Mouse (Mus musculus) spleen, adult 18-20 months (tissue): ENCODE results near the gene Nsg2.

Experiments
- DNase-seq, 2 experiments: peaks; one replicate each; pipeline ENCODE4 v3.0.0; 2022; ENCODE audit warnings: mixed read lengths in 2 of 2

The Nsg2 gene

DNA sequence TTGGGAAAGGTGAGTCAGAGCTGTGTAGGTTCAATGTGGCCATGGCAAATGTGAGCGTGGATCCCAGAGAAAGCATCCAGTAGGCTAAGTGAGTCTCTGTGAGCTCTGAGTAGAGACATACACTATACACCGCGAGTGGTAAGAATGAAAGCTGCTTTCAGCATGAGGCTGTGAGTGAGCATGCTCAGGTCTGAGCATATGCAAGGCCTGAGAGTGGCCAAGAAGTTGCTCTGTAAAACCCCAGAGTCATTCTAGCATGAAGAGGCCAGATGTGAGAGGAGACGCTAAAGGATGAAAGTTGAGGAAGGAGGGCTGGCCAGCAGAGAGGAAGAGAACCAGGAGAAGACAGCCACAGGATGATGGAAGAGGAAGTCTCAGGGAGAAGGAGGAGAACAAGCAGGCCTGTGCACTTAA lies 12.8 kb downstream of the Nsg2 start:
- no peak for DNase-seq

DNA sequence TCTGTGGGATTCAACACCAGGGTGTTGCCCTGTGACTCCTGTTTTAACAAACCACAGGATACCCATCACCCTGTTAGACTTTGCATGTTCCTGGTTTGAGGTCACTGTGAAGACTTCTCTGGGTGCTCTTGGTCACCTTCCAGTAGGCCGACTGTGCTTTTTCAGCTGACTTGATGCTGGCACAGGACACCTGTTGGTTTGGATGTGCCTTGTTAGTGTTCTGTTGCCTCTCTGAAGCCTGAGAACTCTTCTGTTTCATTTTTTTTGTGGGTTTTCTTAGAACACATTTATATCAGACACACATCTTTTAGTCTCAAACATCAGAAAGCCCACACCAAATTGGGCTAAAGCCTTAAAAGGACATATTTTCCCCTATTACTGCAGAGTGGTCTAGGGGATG lies 13.3 kb downstream of the Nsg2 start:
- no peak for DNase-seq

DNA sequence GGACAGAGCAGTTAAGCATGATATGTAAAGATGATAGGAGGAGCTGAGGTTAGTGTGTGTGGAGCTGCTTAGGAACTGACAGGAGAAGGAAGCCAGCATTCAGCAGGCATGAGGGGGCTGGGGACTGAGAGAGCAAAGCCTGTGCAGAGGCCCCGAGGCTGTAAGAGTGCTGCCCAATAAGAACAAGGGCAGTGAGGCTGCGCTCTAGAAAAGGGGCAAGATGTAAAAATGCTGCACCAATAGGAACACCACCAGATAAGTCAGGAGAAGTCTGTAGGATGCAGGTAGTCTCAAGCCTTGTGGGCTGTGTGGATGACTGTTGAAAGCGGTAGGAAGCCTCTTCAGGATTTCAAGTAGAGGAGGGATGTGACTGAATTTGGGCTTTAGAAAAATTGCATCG lies 17.9 kb downstream of the Nsg2 start:
- no peak for DNase-seq

GRCm38 (mm10) chr11:32020031-32020965 lies 20.0 kb downstream of the Nsg2 start:
- DNase-seq = no peak

- DNase-seq = no peak
Measured at GRCm38 (mm10) chr11:32026634-32027033, 26.4 kb downstream of the Nsg2 start.

- DNase-seq = no peak
Measured at GRCm38 (mm10) chr11:32027474-32028342, 27.4 kb downstream of the Nsg2 start.

DNA sequence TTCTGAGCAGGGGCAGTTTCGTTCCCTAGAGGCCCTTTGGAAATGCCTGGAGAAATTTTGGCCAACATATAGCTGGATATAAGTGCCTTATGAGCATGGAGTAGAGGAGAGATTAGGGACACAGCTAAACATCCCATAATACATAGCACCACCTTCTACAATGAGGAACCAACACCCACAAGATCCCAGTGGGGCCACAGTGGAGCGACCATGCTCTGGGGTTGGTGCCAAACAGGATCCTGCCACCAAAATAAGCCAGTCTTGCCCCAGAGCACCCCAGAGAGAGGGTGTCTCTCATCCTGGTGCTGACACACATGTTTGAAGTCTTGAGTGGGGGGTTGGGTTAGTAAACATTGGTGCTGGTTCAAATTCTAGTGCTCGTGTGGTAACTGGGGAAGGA lies 28.3 kb downstream of the Nsg2 start:
- DNase-seq = no peak

- no peak for DNase-seq
Measured at GRCm38 (mm10) chr11:32029356-32029755, 29.1 kb downstream of the Nsg2 start.

GRCm38 (mm10) chr11:32031396-32031795 lies 31.1 kb downstream of the Nsg2 start:
- DNase-seq = no peak

DNA sequence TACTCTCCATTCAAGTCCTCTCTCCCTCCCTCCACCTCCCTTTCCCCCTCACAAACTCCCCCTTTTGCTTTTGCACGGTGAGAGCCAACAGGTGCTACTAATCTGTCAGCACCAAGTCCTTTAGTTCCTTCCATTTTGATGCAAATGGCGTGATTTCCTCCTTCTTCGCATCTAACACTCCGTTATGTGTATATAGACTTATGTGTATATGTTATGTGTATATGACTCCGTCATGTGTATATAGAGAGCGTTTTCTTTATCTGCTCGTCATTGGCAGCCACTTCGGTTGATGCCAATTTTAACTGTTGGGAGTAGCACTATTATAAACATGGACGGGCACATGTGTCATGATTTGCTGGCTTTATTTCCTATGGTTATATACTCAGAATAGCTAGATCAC lies 31.8 kb downstream of the Nsg2 start:
- DNase-seq = no peak

- no peak for DNase-seq
Measured at GRCm38 (mm10) chr11:32035831-32036230, 35.6 kb downstream of the Nsg2 start.

- DNase-seq = no peak
Measured at GRCm38 (mm10) chr11:32039656-32040055, 39.4 kb downstream of the Nsg2 start.

DNA sequence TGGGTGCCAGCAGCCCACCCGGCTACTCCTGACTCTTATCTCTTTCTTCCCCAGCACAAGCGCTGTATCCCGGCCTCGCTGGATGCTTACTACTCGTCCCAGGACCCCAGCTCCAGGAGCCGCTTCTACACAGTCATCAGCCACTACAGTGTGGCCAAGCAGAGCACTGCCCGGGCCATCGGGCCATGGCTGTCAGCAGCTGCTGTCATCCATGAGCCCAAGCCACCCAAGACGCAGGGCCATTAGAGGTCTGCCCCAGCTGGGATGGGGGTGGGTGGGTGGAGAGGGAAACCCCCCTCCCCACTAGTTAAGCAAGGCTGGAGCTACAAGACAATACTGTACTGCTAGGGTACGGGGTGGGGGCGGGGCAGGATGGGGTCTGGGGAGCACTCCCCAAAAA lies 57.1 kb downstream of the Nsg2 start:
- no peak for DNase-seq

DNA sequence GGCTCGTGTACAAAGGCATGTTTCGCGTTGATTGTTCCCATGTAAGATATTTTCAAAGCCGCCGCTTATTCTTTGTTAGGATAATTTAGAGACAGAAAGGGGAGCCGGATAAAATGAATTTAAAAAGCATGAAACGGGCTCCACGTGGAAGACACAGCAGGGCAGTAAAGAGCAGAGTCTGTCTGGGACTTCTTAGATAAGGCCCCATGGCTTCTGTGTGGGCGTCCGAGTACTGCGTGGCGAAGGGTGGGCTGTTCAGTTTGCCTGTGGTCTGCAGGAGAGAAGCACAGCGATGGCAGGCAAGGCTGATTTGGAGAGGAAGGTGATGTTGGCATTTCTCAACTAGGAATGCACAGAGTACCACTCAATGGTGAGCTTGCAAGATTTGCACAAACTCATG lies 57.6 kb downstream of the Nsg2 start:
- DNase-seq = no peak

DNA sequence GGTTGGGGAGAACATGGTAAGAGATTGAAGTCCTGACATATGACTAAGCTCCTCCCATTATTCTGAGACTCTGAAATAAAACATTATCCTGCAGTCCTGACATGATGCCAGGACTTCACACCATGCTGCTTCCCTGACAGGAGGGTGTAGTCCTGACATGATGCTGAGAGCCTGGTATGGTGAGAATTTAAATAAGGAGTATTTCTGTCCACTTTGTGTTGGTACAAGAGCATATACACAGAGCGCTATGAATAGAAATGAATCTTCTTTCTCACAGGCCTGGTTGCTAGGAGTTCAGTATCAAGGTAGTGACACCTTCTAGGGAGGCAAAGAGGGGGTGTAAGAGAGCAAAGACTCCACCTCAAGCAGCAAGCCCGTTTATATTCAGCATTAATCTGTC lies 60.8 kb downstream of the Nsg2 start:
- no peak for DNase-seq

DNA sequence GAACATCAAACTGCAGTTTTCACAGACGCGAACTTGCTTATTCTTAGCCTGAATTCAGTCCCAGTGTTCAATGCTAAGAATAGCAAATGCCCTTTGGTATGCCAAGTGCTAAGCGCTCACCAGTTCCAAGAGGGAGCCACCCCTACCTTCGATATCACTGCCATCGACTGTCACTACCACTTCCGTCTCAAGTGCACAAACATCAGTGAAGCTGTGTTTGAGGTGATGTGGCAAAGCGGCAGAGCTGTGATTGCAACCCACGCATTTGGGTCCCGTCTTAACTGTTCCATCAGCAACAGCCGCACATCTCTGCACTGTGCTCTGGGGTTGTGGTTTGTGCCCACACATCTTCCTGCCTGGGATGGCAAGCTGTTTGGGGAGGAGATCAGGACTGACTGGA lies 61.6 kb downstream of the Nsg2 start:
- no peak for DNase-seq

GRCm38 (mm10) chr11:32063775-32064510 lies 63.7 kb downstream of the Nsg2 start:
- no peak for DNase-seq

DNA sequence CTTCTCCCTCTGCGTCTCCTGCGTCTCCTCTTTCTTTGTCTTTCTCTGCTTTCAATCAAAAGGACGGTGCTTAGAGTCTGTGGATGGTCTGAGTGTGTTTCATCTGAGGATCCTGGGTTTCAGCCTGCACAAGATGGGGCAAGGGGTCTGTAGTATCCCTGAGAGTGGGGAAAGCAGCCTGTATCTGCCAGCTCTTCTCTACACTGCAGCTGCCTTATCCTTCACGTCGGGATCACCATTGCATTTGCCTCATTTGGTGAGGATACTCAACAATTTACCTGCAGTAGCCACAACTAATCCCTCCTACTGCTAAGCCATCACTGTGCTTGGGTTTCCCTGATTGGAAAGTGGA lies 64.2 kb downstream of the Nsg2 start:
- no peak for DNase-seq

- DNase-seq = no peak
Measured at GRCm38 (mm10) chr11:32068736-32069490, 68.7 kb downstream of the Nsg2 start.

DNA sequence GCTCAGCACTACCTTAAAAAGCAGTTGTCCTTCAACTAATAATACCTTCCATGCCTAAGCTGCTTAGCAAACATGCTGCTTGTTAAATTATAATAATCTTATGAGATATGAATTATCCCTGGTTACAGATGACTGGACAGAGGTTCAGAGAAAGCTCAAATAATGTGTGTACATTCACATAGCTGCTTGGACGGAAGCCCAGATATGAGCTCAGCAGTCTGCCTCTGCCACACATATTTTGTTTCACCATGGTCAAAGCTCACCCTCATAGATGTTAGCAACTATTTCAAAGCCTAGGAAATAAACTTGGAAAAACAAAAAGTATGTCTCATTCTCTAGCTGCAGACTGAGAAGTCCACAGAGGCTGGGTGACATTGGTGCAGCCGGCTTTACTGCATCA lies 74.9 kb downstream of the Nsg2 start:
- DNase-seq = no peak

GRCm38 (mm10) chr11:32083462-32083861 lies 83.2 kb downstream of the Nsg2 start:
- DNase-seq = no peak

GRCm38 (mm10) chr11:32086525-32086924 lies 86.3 kb downstream of the Nsg2 start:
- DNase-seq = no peak
